Mouse (Mus musculus) C2C12 (cell line): ENCODE data around the gene Aff3. TPM values are rescaled to one million over a fixed set of nuclear protein-coding genes. Genes with fewer than 3 reads are reported as not detected.

ENCODE experiments used
- H3K27me3 ChIP-seq: one replicate; pipeline ENCODE4 v1.6.1; 2011; ENCODE audit not compliant: control insufficient read depth, insufficient read depth, insufficient read length
- H3K36me3 ChIP-seq: one replicate; pipeline ENCODE4 v1.6.1; 2011; ENCODE audit not compliant: control insufficient read depth, insufficient read depth
- H3K4me3 ChIP-seq: one replicate; pipeline ENCODE4 v1.5.1; 2011; ENCODE audit warnings: mild to moderate bottlenecking, control low read depth; ENCODE audit not compliant: poor library complexity, insufficient read depth, severe bottlenecking
- H3K79me2 ChIP-seq: one replicate; pipeline ENCODE4 v1.6.1; 2011; ENCODE audit not compliant: control insufficient read depth, insufficient read depth
- H3K79me3 ChIP-seq: one replicate; pipeline ENCODE4 v1.6.1; 2011; ENCODE audit warnings: low read depth, control low read depth
- H3ac ChIP-seq: one replicate; pipeline ENCODE3; 2011; ENCODE audit warnings: low read depth; ENCODE audit not compliant: control insufficient read depth, insufficient read length
- CEBPB ChIP-seq: IDR thresholded peaks from one replicate; pipeline ENCODE4 v1.6.1; 2011; ENCODE audit warnings: low read depth, mild to moderate bottlenecking, control low read depth, moderate library complexity
- CTCF ChIP-seq: IDR thresholded peaks from one replicate; pipeline ENCODE4 v1.5.1; 2011; ENCODE audit not compliant: control insufficient read depth, insufficient read depth, insufficient read length
- FOSL1 ChIP-seq: IDR thresholded peaks from one replicate; pipeline ENCODE4 v1.8.0; 2011; ENCODE audit warnings: mild to moderate bottlenecking, low read length; ENCODE audit not compliant: poor library complexity, insufficient read depth, severe bottlenecking
- MAX ChIP-seq: IDR thresholded peaks from one replicate; pipeline ENCODE4 v1.6.1; 2011; ENCODE audit warnings: mild to moderate bottlenecking, control low read depth
- MYOD1 ChIP-seq: IDR thresholded peaks from one replicate; pipeline ENCODE4 v1.6.1; 2011; ENCODE audit warnings: low read depth; ENCODE audit not compliant: control insufficient read depth, insufficient read length
- MYOG ChIP-seq: IDR thresholded peaks from one replicate; pipeline ENCODE4 v1.6.1; 2011; ENCODE audit not compliant: control insufficient read depth, insufficient read length; ENCODE audit errors: extremely low read depth
- USF1 ChIP-seq: IDR thresholded peaks from one replicate; pipeline ENCODE4 v1.6.1; 2011; ENCODE audit warnings: low read depth, mild to moderate bottlenecking, control low read depth, moderate library complexity
- polyA plus RNA-seq: library from polyadenylated mRNA; unstranded; fragments of >200 nt; fragmentation: generic; extraction: Trizol; gene quantifications from one replicate; pipeline ENCODE4 v1.2.1, GENCODE M21; 2012; ENCODE audit warnings: missing spikeins

The Aff3 gene
- polyA plus RNA-seq, 1 experiment: not detected

DNA sequence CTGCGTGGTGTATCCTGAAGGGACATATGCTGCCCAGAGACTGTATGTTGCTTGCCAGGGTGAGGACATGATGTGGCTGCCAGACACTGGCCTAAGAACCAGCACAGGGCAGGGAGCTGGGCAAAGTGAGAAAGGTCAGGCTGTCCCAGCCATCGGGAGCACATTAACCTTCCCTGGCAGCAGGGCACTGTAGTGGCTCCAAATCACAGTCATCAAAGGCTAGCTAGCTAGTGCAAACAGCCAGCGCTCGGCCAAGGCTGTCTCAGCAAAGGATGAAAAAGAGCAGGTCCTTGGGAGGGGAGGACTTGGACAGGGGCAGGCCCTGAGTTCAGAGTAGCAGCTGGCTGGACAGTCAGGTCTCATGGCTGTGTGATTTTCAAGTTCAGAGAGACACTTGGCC lies 423.0 kb downstream of the Aff3 start:
- no peaks in the 10 kb centered on the region for H3K79me2 ChIP-seq
- H3K27me3 ChIP-seq: no peaks in the 10 kb centered on the region
- H3K4me3 ChIP-seq: no peak overlapping the region
- H3ac ChIP-seq: no peak overlapping the region
- H3K79me3 ChIP-seq: no peaks in the 10 kb centered on the region
- TF ChIP-seq MYOD1: no peak
- TF ChIP-seq MAX: no peak
- no peak for TF ChIP-seq FOSL1
- no peak for TF ChIP-seq CTCF
- TF ChIP-seq USF1: no peak
- no peaks in the 10 kb centered on the region for H3K36me3 ChIP-seq

- Histone ChIP-seq H3K27me3 (no peaks in the 10 kb centered on the region), H3K4me3 (no peak overlapping the region), H3K79me3 (no peaks in the 10 kb centered on the region), H3K79me2 (no peaks in the 10 kb centered on the region), H3K36me3 (no peaks in the 10 kb centered on the region), H3ac (no peak overlapping the region)
- TF ChIP-seq MYOG: no peak
- no peak for TF ChIP-seq MYOD1
- TF ChIP-seq MAX: no peak
- TF ChIP-seq USF1: no peak
- no peak for TF ChIP-seq CEBPB
- no peak for TF ChIP-seq CTCF
- TF ChIP-seq FOSL1: no peak
These were observed 423.5 kb downstream of the Aff3 start for GRCm38 (mm10) chr1:38241221-38241666.

DNA sequence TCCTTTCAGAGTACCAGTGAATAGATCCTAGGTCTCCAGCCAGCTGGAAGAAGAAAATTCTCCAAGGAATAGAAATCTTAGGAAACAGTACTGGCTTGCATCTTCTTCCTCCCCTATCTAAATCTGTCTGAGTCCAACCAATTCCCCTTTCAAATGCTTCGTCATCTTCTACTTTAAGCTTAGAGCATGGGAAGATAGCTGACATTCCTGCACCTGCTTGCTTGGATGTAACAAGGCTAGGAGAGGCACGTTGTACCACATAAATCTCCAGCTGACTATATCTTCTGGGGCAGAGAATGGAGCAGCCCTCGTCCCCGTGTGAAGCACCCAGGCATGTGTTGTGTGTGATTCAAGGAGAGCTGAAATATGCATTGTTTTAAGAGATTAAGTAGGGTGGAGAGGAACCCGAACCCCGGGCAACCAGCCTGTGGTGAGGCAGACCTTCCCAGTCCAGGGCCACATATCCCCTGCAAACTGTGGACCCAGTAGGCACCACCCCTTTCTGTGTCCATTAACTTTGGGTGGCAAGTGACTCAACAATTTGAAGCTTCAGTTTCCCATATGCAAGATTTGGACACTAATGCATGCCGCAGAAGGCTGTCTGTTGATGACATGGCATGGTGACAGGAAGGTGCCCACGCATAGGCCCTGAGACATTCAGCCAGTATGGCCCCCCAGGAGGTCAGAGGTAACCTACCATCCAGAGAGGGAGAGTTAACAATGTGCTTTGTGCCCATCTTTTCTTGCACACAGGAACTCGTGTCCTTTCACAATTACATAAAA lies 424.1 kb downstream of the Aff3 start:
- H3K27me3 ChIP-seq: no peaks in the 10 kb centered on the region
- no peaks in the 10 kb centered on the region for H3K36me3 ChIP-seq
- H3ac ChIP-seq: no peak overlapping the region
- H3K79me3 ChIP-seq: no peaks in the 10 kb centered on the region
- H3K4me3 ChIP-seq: no peak overlapping the region
- TF ChIP-seq MYOG (no peak), USF1 (no peak), MAX (no peak), MYOD1 (no peak), CEBPB (no peak)
- H3K79me2 ChIP-seq: no peaks in the 10 kb centered on the region

GRCm38 (mm10) chr1:38239516-38239915 lies 425.2 kb downstream of the Aff3 start:
- TF ChIP-seq MAX: no peak
- TF ChIP-seq FOSL1: no peak
- no peak for TF ChIP-seq CTCF
- TF ChIP-seq USF1: no peak
- no peak for TF ChIP-seq MYOG
- H3K4me3 ChIP-seq: no peak overlapping the region
- H3K27me3 ChIP-seq: no peaks in the 10 kb centered on the region
- no peaks in the 10 kb centered on the region for H3K79me2 ChIP-seq
- no peaks in the 10 kb centered on the region for H3K79me3 ChIP-seq
- no peaks in the 10 kb centered on the region for H3K36me3 ChIP-seq
- H3ac ChIP-seq: no peak overlapping the region

DNA sequence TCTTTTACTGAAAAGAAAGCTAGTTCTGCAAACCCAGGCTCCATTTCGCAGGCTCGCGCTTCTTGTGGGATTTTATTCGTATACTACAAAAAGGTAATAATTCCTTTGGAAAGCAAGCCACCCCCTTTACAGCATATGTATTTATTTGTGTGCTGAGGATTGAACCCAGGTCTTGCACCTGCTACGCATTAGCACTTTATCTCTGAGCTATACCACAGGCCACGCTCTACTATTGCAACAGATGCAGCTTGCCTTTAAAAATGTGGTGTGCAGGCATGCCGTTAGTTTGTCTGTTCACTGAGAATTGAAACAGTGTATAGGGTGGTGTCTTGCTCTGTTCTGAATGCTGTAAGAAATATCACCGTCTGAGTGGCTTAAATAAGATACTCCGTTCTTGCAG lies 426.9 kb downstream of the Aff3 start:
- Histone ChIP-seq H3ac (no peak overlapping the region), H3K36me3 (no peaks in the 10 kb centered on the region), H3K79me2 (no peaks in the 10 kb centered on the region), H3K4me3 (no peak overlapping the region), H3K79me3 (no peaks in the 10 kb centered on the region), H3K27me3 (no peaks in the 10 kb centered on the region)
- TF ChIP-seq MYOG (no peak), CEBPB (no peak), USF1 (no peak), CTCF (no peak), FOSL1 (no peak), MYOD1 (no peak), MAX (no peak)
